Mouse (Mus musculus) hindbrain, embryonic 14.5 days (tissue): ENCODE data around the gene Rbmx. TPM values are rescaled to one million over a fixed set of nuclear protein-coding genes. Genes with fewer than 3 reads are reported as not detected.

Experiments
- ATAC-seq: fragments of 200-750 bp; cut with Nextera tagmentation; 2 replicates; pipeline ENCODE4 v1.8.0; 2017; ENCODE audit warnings: moderate number of reproducible peaks, mild to moderate bottlenecking, moderate TSS enrichment, moderate library complexity; ENCODE audit not compliant: low FRiP score
- DNase-seq: peaks from one replicate; pipeline ENCODE4 v3.0.0-alpha.2; 2015; ENCODE audit warnings: low spot score
- H3K27ac ChIP-seq: fragments of 300-500 bp; sonication (generic); 2 replicates; pipeline ENCODE4 v1.5.1; 2014; ENCODE audit warnings: mild to moderate bottlenecking, moderate library complexity
- H3K27me3 ChIP-seq: fragments of 300-500 bp; sonication (generic); 2 replicates; pipeline ENCODE4 v1.6.1; 2014; ENCODE audit warnings: mild to moderate bottlenecking, low read length, mixed read lengths; ENCODE audit not compliant: control insufficient read depth, insufficient read depth
- H3K36me3 ChIP-seq: fragments of 300-500 bp; sonication (generic); replicated peaks from 2 replicates; pipeline ENCODE4 v1.6.1; 2014; ENCODE audit not compliant: control insufficient read depth, insufficient read depth
- H3K4me1 ChIP-seq: fragments of 300-500 bp; sonication (generic); replicated peaks from 2 replicates; pipeline ENCODE4 v1.6.1; 2014; ENCODE audit warnings: antibody characterized with exemption, low read length, mixed read lengths; ENCODE audit not compliant: control insufficient read depth, insufficient read depth
- H3K4me2 ChIP-seq: fragments of 300-500 bp; sonication (generic); replicated peaks from 2 replicates; pipeline ENCODE4 v1.6.1; 2014; ENCODE audit warnings: mild to moderate bottlenecking, moderate library complexity
- H3K4me3 ChIP-seq: fragments of 300-500 bp; sonication (generic); replicated peaks from 2 replicates; pipeline ENCODE4 v1.5.1; 2014; ENCODE audit warnings: mild to moderate bottlenecking, low read length
- H3K9ac ChIP-seq: fragments of 300-500 bp; sonication (generic); 2 replicates; pipeline ENCODE4 v1.6.1; 2014
- H3K9me3 ChIP-seq: fragments of 300-500 bp; sonication (generic); 2 replicates; pipeline ENCODE4 v1.6.1; 2016; ENCODE audit warnings: low read length; ENCODE audit not compliant: control insufficient read depth
- WGBS: fragments of 180-500 bp; shearing (Covaris S2); extraction: QIAGEN DNeasy Blood & Tissue Kit; methylation state at CpG from one replicate; pipeline ENCODE4 v1.1.7; 2014; 5-methylcytosine and 5-hydroxymethylcytosine counted together
- polyA plus RNA-seq: library from polyadenylated mRNA; unstranded; fragments of >200 nt; fragmentation: Nextera tagmentation; extraction: Ambion mirVana; gene quantifications from 2 replicates; pipeline ENCODE4 v1.2.1, GENCODE M21; 2014

The Rbmx gene
- 175 and 179 TPM in 2 replicates for polyA plus RNA-seq

DNA sequence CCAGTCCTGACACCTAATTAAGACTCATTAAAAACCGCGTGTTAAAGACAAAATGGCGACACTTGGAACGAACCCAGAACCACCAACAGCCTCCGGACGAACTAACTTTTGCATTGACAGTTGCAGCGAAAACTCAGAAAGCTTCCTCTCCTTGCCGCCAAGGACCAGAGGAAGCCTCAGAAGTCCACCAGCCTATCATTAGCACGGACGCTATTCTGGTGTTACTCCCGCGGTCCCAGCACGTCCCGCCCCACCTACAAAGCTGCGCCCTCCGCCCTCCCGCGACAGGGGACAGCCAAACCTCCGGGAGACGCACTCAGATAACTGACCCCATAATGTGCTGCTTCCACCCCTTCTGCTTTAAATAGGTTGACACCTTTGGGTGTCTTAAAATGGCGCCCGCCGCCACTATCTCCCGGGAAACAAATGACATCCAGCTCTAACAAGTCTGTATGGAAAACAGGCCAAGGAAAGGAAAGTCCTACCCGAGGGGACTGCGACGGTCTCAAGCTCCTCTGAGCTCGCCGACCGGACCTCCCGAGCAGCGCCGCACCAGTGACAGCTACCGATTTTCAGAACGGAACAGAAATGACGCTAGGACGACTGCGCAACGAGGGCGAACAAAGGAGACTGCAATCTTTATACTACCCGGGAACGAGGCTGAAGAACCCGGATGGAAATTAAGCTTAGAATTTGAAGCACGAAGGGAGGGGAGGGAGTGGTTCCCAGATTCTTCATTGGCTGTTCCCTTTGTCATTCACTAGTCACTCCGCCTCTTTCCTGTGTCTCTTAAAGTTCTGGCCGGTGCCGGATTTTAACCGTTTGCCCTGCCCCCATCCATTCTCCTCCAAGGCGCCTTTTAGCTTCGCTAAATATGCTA lies at the start of gene Rbmx:
Rbmx (minus strand) TSS at position 670 of the 880 bp plus-strand sequence.
- peak within 1 kb of the TSS; percentile 91 for H3K9ac ChIP-seq
- peak within 1 kb of the TSS; percentile 68 for H3K4me3 ChIP-seq
- peak; percentile 95 for ATAC-seq
- H3K36me3 ChIP-seq: peaks cover 23% of the 10 kb centered on the region
- 0 out of 2 replicates have a peak, but pooled peaks cover 3% of the 10 kb centered on the region for H3K4me1 ChIP-seq
- H3K9me3 ChIP-seq: no peaks in the 10 kb centered on the region
- WGBS: 14% methylated on average over 50 of the region's 50 CpGs
- peak within 1 kb of the TSS; percentile 54 for H3K4me2 ChIP-seq
- DNase-seq: peak; percentile 90
- no peaks in the 10 kb centered on the region for H3K27me3 ChIP-seq
- H3K27ac ChIP-seq: peak within 1 kb of the TSS; percentile 96

DNA sequence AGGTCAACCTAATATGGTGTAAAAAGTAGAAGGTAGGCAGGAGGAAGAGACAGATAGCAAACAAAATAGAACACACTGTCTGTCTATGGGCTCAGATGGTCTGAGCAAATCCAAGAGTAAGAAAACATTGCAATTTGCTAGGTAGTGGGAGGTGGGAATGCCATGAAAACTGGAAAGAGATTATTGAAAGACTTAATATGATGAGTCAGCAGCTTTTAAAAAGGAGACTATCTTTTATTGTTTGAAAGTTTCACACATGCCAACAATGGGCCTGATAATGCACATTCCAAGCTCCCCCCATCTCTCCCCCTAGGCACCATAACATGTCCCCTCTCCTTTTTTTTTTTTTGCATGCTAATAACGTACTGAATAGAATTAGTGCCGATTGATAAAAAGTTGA lies 41.1 kb upstream of the Rbmx start:
- Histone ChIP-seq H3K4me1 (no peaks in the 10 kb centered on the region), H3K36me3 (no peaks in the 10 kb centered on the region), H3K9me3 (no peaks in the 10 kb centered on the region), H3K4me3 (no peak overlapping the region), H3K9ac (no peak overlapping the region), H3K27ac (no peak overlapping the region), H3K4me2 (no peak overlapping the region), H3K27me3 (no peaks in the 10 kb centered on the region)
- no peak for DNase-seq
- ATAC-seq: no peak
- 97% methylated on average over 2 of the region's 2 CpGs for WGBS

DNA sequence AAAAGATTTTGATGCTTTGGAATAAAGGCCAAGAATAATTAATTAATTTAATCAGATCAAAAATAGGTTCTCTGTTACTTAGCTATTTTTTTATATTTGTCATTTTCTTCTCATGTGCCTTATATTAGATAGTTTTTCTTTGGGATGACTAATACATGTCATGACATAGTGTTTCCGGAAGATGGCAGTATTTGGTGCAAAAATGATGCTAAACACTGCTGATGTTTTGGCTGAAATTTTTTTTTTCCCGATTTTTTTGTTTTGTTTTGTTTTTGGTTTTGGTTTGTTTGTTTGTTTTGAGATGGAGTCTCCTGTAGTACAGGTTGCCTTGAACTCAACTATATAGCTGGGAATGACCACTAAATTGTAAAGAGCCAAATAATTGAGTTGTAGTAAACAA lies 38.8 kb upstream of the Rbmx start:
- no peak overlapping the region for H3K4me3 ChIP-seq
- no peak overlapping the region for H3K27ac ChIP-seq
- DNase-seq: peak; percentile 75
- H3K27me3 ChIP-seq: no peaks in the 10 kb centered on the region
- H3K36me3 ChIP-seq: no peaks in the 10 kb centered on the region
- no peak overlapping the region for H3K9ac ChIP-seq
- WGBS: 9% methylated on average over 2 of the region's 2 CpGs
- H3K4me2 ChIP-seq: no peak overlapping the region
- no peaks in the 10 kb centered on the region for H3K9me3 ChIP-seq
- no peak for ATAC-seq
- no peaks in the 10 kb centered on the region for H3K4me1 ChIP-seq

DNA sequence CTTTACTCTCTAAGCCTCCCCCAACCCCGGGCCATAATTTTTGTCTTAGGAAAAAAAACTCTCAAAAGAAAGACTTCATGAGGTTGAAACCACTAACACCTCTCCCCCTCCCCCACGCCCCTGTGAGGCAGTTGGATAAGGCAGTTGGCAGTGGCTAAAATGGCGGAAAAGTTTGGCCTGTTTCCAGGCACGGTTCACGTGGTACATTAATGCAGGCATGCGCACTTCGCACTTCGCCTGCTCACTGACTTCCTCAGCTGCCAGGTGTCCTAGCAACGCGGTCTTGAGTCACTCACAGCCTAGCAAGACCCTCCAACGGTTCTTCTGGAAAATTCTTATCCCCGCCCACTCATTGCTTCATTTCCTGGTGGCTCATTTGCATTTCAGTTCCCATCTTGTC lies 15.9 kb upstream of the Rbmx start, which contains the start of gene Gm364:
Gm364 (plus strand) TSS at position 386 of the 400 bp plus-strand sequence.
- Histone ChIP-seq H3K9me3 (no peaks in the 10 kb centered on the region), H3K27me3 (no peaks in the 10 kb centered on the region), H3K36me3 (no peaks in the 10 kb centered on the region), H3K9ac (no peak within 1 kb of the TSS), H3K4me3 (no peak within 1 kb of the TSS), H3K4me2 (no peak within 1 kb of the TSS), H3K27ac (no peak within 1 kb of the TSS), H3K4me1 (no peaks in the 10 kb centered on the region)
- WGBS: 87% methylated on average over 12 of the region's 12 CpGs
- DNase-seq (no peak), ATAC-seq (no peak)

DNA sequence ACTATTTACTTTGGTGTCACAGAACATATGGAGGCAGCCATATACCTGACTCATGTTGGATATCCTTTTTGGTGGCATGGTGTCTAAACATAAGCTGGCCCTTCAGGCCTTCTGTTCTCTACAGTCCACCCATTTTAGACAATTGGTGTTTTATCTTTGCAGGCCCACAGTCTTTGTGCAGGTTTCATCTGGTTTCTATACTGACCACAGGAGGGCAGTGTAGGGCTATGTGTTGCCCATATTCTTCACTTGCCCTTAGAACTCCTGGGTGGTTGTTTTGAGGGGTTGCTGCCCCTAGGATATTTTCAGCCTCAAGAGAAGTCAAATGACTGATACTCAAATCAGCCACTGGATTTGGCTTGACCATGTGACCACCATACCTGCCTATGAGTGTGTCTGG lies 10.8 kb upstream of the Rbmx start:
- no peak for ATAC-seq
- no peak overlapping the region for H3K4me2 ChIP-seq

DNA sequence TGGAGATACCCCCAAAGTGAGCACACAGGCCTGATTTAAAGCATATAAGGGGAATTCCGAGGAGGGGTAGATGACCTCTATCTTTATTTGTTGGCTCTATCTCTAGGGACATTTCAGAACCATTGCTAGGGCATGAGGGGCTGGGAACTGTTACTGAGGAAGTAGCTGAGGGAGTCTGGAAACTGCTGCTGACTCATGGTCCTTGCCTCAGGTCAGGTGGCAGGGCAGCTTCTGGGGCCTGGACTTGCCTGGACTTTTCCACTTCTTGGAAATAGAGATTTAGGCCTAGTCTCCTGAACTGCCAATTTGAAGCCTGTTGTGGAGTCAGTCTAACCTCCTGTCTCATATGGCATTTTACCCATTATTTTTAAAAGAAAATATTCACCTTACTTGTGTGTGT lies 8.6 kb upstream of the Rbmx start:
- ATAC-seq (no peak), DNase-seq (no peak)
- H3K9ac ChIP-seq: no peak overlapping the region
- no peaks in the 10 kb centered on the region for H3K4me1 ChIP-seq
- no peaks in the 10 kb centered on the region for H3K9me3 ChIP-seq
- no peaks in the 10 kb centered on the region for H3K36me3 ChIP-seq
- 85% methylated on average over 1 of the region's 1 CpGs for WGBS
- no peak overlapping the region for H3K4me3 ChIP-seq
- no peak overlapping the region for H3K4me2 ChIP-seq
- no peak overlapping the region for H3K27ac ChIP-seq
- no peaks in the 10 kb centered on the region for H3K27me3 ChIP-seq

More for the DNA sequence above, 10.8 kb upstream of the Rbmx start:
- no peak overlapping the region for H3K27ac ChIP-seq
- H3K27me3 ChIP-seq: no peaks in the 10 kb centered on the region
- no peaks in the 10 kb centered on the region for H3K9me3 ChIP-seq
- no peak for DNase-seq
- H3K4me1 ChIP-seq: no peaks in the 10 kb centered on the region
- no peak overlapping the region for H3K9ac ChIP-seq
- no peak overlapping the region for H3K4me3 ChIP-seq
- no peaks in the 10 kb centered on the region for H3K36me3 ChIP-seq

DNA sequence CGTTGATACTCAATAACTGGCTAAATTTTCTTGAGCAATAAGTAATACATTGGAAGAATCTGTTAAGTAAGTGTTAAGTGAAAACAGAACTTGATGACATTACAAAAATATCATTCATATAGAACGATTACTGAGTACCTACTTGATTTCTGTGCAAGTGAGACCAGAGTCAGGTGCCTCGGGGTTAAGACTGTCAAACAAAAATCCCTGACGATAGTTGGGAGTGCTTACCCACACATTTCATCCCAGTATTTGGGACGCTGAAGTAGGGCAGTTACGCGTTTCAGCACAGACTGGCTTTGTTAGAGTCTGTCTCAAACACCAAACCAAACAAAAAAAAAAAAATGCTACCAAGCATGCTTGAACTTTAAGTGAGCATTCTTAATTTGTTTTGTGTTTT lies 576 bp upstream of the Rbmx start:
- 0 out of 2 replicates have a peak, but pooled peaks have one; percentile 18 for ATAC-seq
- no peak overlapping the region for H3K27ac ChIP-seq

DNA sequence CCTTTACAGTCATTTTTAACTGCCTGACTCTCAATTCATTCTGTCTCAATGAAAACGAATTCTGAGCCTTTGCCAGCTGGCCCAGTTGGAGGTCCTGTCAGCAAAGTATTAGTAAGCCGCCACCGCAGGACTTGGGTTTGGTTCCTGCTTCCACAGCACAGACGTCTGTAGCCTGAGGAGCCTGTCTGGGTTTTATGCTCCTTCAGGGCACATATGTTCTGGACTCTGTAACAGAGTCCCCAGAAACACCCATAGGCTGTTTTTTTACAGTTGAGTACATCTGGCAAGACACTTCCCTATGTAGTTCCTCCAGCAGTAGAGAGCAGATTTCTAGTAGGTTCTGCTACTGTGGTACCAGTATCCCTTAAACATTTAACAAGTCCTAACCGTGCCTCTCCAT lies 11.9 kb downstream of the Rbmx start:
- Histone ChIP-seq H3K27ac (no peak overlapping the region), H3K9me3 (no peaks in the 10 kb centered on the region), H3K4me1 (no peaks in the 10 kb centered on the region), H3K4me2 (no peak overlapping the region), H3K36me3 (peaks cover 89% of the 10 kb centered on the region), H3K9ac (no peak overlapping the region), H3K4me3 (no peak overlapping the region), H3K27me3 (no peaks in the 10 kb centered on the region)
- DNase-seq (no peak), ATAC-seq (no peak; the same call in 1 of the 2 replicates)
- WGBS: 57% methylated on average over 5 of the region's 5 CpGs

More for the DNA sequence above, 576 bp upstream of the Rbmx start:
- H3K9me3 ChIP-seq: no peaks in the 10 kb centered on the region
- peaks cover 16% of the 10 kb centered on the region for H3K36me3 ChIP-seq
- peak overlapping the region; percentile 44; the same call in 1 of the 2 replicates for H3K9ac ChIP-seq
- 30% methylated on average over 7 of the region's 7 CpGs for WGBS
- H3K4me1 ChIP-seq: 0 out of 2 replicates have a peak, but pooled peaks cover 3% of the 10 kb centered on the region
- peak; percentile 33 for DNase-seq
- peak overlapping the region; percentile 52 for H3K4me2 ChIP-seq
- H3K4me3 ChIP-seq: peak overlapping the region; percentile 68
- no peaks in the 10 kb centered on the region for H3K27me3 ChIP-seq

DNA sequence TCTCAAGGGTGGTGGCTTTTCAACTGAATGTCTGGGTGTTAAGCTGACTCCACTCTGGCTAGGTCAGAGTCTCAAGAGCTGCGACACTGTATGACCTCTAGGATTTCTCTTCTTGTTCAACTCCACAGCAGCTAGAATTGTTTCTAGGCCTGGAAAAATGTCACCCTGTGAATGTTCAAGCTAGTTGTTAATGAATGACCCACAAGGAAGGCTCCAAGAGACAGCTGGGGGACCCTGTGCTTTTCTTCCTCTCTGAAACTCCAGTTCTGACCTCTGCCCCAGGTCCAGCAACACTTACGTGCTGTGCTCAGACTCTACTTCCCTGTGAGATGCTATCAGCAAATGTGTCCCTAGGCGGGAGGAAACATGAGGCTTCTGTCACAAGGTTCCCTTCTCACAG lies 14.3 kb downstream of the Rbmx start:
- H3K9me3 ChIP-seq: no peaks in the 10 kb centered on the region
- WGBS: 63% methylated on average over 3 of the region's 3 CpGs
- no peak overlapping the region for H3K27ac ChIP-seq
- DNase-seq (no peak), ATAC-seq (no peak)
- H3K36me3 ChIP-seq: peaks cover 66% of the 10 kb centered on the region
- no peak overlapping the region for H3K9ac ChIP-seq
- H3K4me3 ChIP-seq: no peak overlapping the region
- no peak overlapping the region for H3K4me2 ChIP-seq
- H3K27me3 ChIP-seq: no peaks in the 10 kb centered on the region
- no peaks in the 10 kb centered on the region for H3K4me1 ChIP-seq
